Comparison of ENCODE assay signal across 13 mouse cellular contexts in the genomic region with DNA sequence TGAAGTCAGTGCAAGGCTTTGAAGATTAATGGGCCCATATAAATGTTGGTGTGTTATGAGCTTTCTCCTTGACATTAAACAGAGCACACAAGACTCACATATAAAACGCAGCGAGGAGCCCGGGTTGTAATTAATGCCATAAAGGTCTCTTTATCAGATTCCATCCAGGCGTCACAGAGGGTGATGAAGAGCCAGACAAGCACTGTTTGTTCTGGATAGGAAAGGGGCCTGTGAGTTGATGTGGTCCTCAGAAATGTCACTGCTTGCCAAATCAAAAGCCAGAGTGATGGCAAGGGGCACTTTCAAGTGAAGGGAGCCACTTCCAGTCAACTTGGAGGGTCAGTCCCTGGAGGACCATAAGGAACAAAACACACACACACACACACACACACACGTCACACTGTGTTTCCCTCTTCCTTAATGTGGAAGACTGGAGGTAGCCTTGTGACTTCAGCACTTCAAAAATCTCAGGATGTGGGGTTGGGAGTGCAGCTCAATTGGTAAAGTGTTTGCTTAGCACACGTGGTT.
A peak's percentile ranks its signal among the peaks of the same experiment; 100 is the strongest.
DNase-seq lines count a peak whose midpoint lies in the region; ATAC-seq lines count a peak whose summit lies in the region.
"Had no signal": no experiment of that assay in that cellular context is flagged by ENCODE, and none has a peak within 500 bp of the region (broad histone marks: within the 10 kb centered on the region; RNA-seq: fewer than 3 reads in every experiment).

No protein-coding gene starts in this region.

- H3K27ac ChIP-seq in heart, embryonic 15.5 days: peak overlapping the region; percentile 52
- H3K27ac ChIP-seq in heart, embryonic 12.5 days (ENCODE audit: poor library complexity, severe bottlenecking): no peak overlapping the region
- H3K27ac ChIP-seq in brown adipose tissue, adult 24 weeks (replicated peaks; ENCODE audit: low read depth, low read length): peak overlapping the region; percentile 73
- H3K27ac ChIP-seq in forebrain, embryonic 10.5 days: no peak overlapping the region
- H3K27ac ChIP-seq: neural tube, embryonic 12.5 days had no signal

- H3K4me1 ChIP-seq in heart, embryonic 15.5 days (replicated peaks): peaks cover 28% of the 10 kb centered on the region
- H3K4me1 ChIP-seq in heart, embryonic 12.5 days (replicated peaks): peaks cover 20% of the 10 kb centered on the region
- H3K4me1 ChIP-seq in brown adipose tissue, adult 24 weeks (ENCODE audit: control insufficient read depth, insufficient read depth, insufficient read length, low read length): peaks cover 28% of the 10 kb centered on the region; the same call in 1 of the 2 replicates
- peaks cover 24% of the 10 kb centered on the region for H3K4me1 ChIP-seq in forebrain, embryonic 10.5 days

- no peak overlapping the region for H3K4me3 ChIP-seq in heart, embryonic 15.5 days
- no peak overlapping the region for H3K4me3 ChIP-seq in heart, embryonic 12.5 days
- H3K4me3 ChIP-seq in brown adipose tissue, adult 24 weeks (ENCODE audit: insufficient read depth, low read depth, low read length): no peak overlapping the region
- H3K4me3 ChIP-seq in forebrain, embryonic 10.5 days: no peak overlapping the region
- H3K4me3 ChIP-seq: megakaryocyte, embryonic 14.5 days; neural tube, embryonic 12.5 days had no signal

- H3K9ac ChIP-seq in heart, embryonic 15.5 days: no peak overlapping the region
- no peak overlapping the region for H3K9ac ChIP-seq in heart, embryonic 12.5 days
- H3K9ac ChIP-seq: neural tube, embryonic 12.5 days had no signal

- 31% methylated on average over 6 of the region's 6 CpGs for WGBS in heart, embryonic 15.5 days
- WGBS in heart, embryonic 12.5 days: 37% methylated on average over 6 of the region's 6 CpGs
- 64% methylated on average over 6 of the region's 6 CpGs for WGBS in forebrain, embryonic 10.5 days

- DNase-seq in hindlimb bud, embryonic 11.5 days (ENCODE audit: extremely low spot score, low read depth, low spot score): peak; percentile 97
- peak; percentile 74 for DNase-seq in lung, postnatal 25 days (ENCODE audit: low spot score)
- DNase-seq in ovary, postnatal 36 days (ENCODE audit: low spot score): no peak
- no peak for DNase-seq in frontal cortex, postnatal 25 days (ENCODE audit: low spot score in 2 of 2)
- DNase-seq in forebrain, embryonic 10.5 days (ENCODE audit: extremely low spot score, low spot score): no peak
- DNase-seq: heart, postnatal 14 days; right cerebral cortex, postnatal 4 days; thymus, postnatal 14 days had no signal

- H3K36me3 ChIP-seq in heart, embryonic 15.5 days: no peaks in the 10 kb centered on the region
- H3K36me3 ChIP-seq in heart, embryonic 12.5 days: no peaks in the 10 kb centered on the region
- no peaks in the 10 kb centered on the region for H3K36me3 ChIP-seq in forebrain, embryonic 10.5 days (replicated peaks)
- H3K36me3 ChIP-seq: neural tube, embryonic 12.5 days had no signal

- peak; percentile 35; the same call in 1 of the 2 replicates for ATAC-seq in heart, embryonic 15.5 days (replicated peaks; ENCODE audit: insufficient number of reproducible peaks, insufficient read depth, low FRiP score, low read depth)
- ATAC-seq in heart, embryonic 12.5 days (ENCODE audit: insufficient number of reproducible peaks, low FRiP score): no peak

- H3K27me3 ChIP-seq in heart, embryonic 15.5 days: no peaks in the 10 kb centered on the region
- H3K27me3 ChIP-seq in heart, embryonic 12.5 days (replicated peaks): no peaks in the 10 kb centered on the region
- H3K27me3 ChIP-seq in forebrain, embryonic 10.5 days (ENCODE audit: poor library complexity, severe bottlenecking): no peaks in the 10 kb centered on the region
- H3K27me3 ChIP-seq: neural tube, embryonic 12.5 days had no signal

- H3K9me3 ChIP-seq in heart, embryonic 15.5 days (replicated peaks): no peaks in the 10 kb centered on the region
- H3K9me3 ChIP-seq in heart, embryonic 12.5 days (replicated peaks): peaks cover 5% of the 10 kb centered on the region; the same call in 1 of the 2 replicates
- no peaks in the 10 kb centered on the region for H3K9me3 ChIP-seq in forebrain, embryonic 10.5 days
- H3K9me3 ChIP-seq: neural tube, embryonic 12.5 days had no signal

- no peak overlapping the region for H3K4me2 ChIP-seq in heart, embryonic 15.5 days
- no peak overlapping the region for H3K4me2 ChIP-seq in heart, embryonic 12.5 days
- H3K4me2 ChIP-seq: neural tube, embryonic 12.5 days had no signal

Comparison
In these comparisons a context has a peak if more than half of its experiments do, and no peak if none do; other contexts are left out.
1. H3K27ac ChIP-seq: peak in heart, embryonic 15.5 days (single experiment) and brown adipose tissue, adult 24 weeks (single experiment); none in heart, embryonic 12.5 days (single experiment) and forebrain, embryonic 10.5 days (single experiment).
2. DNase-seq: peak in hindlimb bud, embryonic 11.5 days (single experiment) and lung, postnatal 25 days (single experiment); none in ovary, postnatal 36 days (single experiment), frontal cortex, postnatal 25 days (0 of 2) and forebrain, embryonic 10.5 days (single experiment).